Mouse (Mus musculus) stomach, postnatal 0 days (tissue): Measurements from ENCODE around the gene Xpnpep2. TPM values are rescaled to one million over a fixed set of nuclear protein-coding genes. Genes with fewer than 3 reads are reported as not detected.
A peak's percentile ranks its signal among the peaks of the same experiment; 100 is the strongest.

Source experiments
- ATAC-seq: fragments of 200-750 bp; cut with Nextera tagmentation; 2 replicates; pipeline ENCODE4 v1.8.0; 2017; ENCODE audit not compliant: low FRiP score, low TSS enrichment
- DNase-seq: peaks from one replicate; pipeline ENCODE4 v3.0.0-alpha.2; 2016; ENCODE audit warnings: low spot score
- H3K27ac ChIP-seq: fragments of 300-500 bp; sonication (generic); replicated peaks from 2 replicates; pipeline ENCODE4 v1.5.1; 2014; ENCODE audit warnings: mild to moderate bottlenecking, control low read depth
- H3K27me3 ChIP-seq: fragments of 300-500 bp; sonication (generic); 2 replicates; pipeline ENCODE4 v1.6.1; 2014; ENCODE audit warnings: low read length; ENCODE audit not compliant: control insufficient read depth, insufficient read depth
- H3K36me3 ChIP-seq: fragments of 300-500 bp; sonication (generic); 2 replicates; pipeline ENCODE4 v1.6.1; 2014; ENCODE audit warnings: low read length, mixed read lengths; ENCODE audit not compliant: control insufficient read depth, insufficient read depth
- H3K4me1 ChIP-seq: fragments of 300-500 bp; sonication (generic); replicated peaks from 2 replicates; pipeline ENCODE4 v1.6.1; 2014; ENCODE audit warnings: antibody characterized with exemption; ENCODE audit not compliant: control insufficient read depth, insufficient read depth
- H3K4me2 ChIP-seq: fragments of 300-500 bp; sonication (generic); replicated peaks from 2 replicates; pipeline ENCODE4 v1.6.1; 2014; ENCODE audit warnings: low read depth, mild to moderate bottlenecking, control low read depth, moderate library complexity
- H3K4me3 ChIP-seq: fragments of 300-500 bp; sonication (generic); 2 replicates; pipeline ENCODE4 v1.5.1; 2014; ENCODE audit warnings: low read depth, low read length, control low read depth
- H3K9ac ChIP-seq: fragments of 300-500 bp; sonication (generic); 2 replicates; pipeline ENCODE4 v1.6.1; 2014; ENCODE audit warnings: mild to moderate bottlenecking, low read length, control low read depth, mixed read lengths
- H3K9me3 ChIP-seq: fragments of 300-500 bp; sonication (generic); 2 replicates; pipeline ENCODE4 v1.6.1; 2016; ENCODE audit warnings: low read length; ENCODE audit not compliant: control insufficient read depth
- CTCF ChIP-seq: IDR thresholded peaks from 2 replicates; pipeline ENCODE4 v1.5.1; 2016; ENCODE audit warnings: antibody characterized with exemption, low read depth, mild to moderate bottlenecking, moderate library complexity
- EP300 ChIP-seq: optimal IDR thresholded peaks from 2 replicates; pipeline ENCODE3; 2016; ENCODE audit warnings: antibody characterized with exemption
- WGBS: fragments of 180-500 bp; shearing (Covaris S2); extraction: QIAGEN DNeasy Blood & Tissue Kit; methylation state at CpG from one replicate; pipeline ENCODE4 v1.1.7; 2014; 5-methylcytosine and 5-hydroxymethylcytosine counted together
- polyA plus RNA-seq: library from polyadenylated mRNA; unstranded; fragments of >200 nt; fragmentation: Nextera tagmentation; extraction: Ambion mirVana; gene quantifications from 2 replicates; pipeline ENCODE4 v1.2.1, GENCODE M21; 2015

Gene Xpnpep2
- polyA plus RNA-seq, 1 experiment from 2014 or later, result 0.58 TPM

- no peak overlapping the region for H3K4me2 ChIP-seq
- H3K27me3 ChIP-seq, result no peaks in the 10 kb centered on the region
- H3K4me3 ChIP-seq, result no peak overlapping the region
- no peak overlapping the region for H3K27ac ChIP-seq
- no peaks in the 10 kb centered on the region for H3K36me3 ChIP-seq
- DNase-seq, result no peak
- no peaks in the 10 kb centered on the region for H3K9me3 ChIP-seq
- H3K9ac ChIP-seq, result no peak overlapping the region
- no peaks in the 10 kb centered on the region for H3K4me1 ChIP-seq
- no peak for ATAC-seq
- WGBS, result 44% methylated on average over 3 of the region's 3 CpGs
- no peak for TF ChIP-seq CTCF
- no peak for TF ChIP-seq EP300
These were observed 761 bp downstream of the Xpnpep2 start for GRCm38 (mm10) chrX:48109316-48109655.

GRCm38 (mm10) chrX:48119294-48119693 lies 10.8 kb downstream of the Xpnpep2 start:
- TF ChIP-seq EP300 (no peak), CTCF (no peak)
- no peaks in the 10 kb centered on the region for H3K27me3 ChIP-seq
- no peak overlapping the region for H3K4me3 ChIP-seq
- H3K9ac ChIP-seq, result no peak overlapping the region
- H3K36me3 ChIP-seq, result no peaks in the 10 kb centered on the region
- H3K9me3 ChIP-seq, result no peaks in the 10 kb centered on the region
- no peak for DNase-seq
- no peak overlapping the region for H3K27ac ChIP-seq
- H3K4me1 ChIP-seq, result no peaks in the 10 kb centered on the region
- no peak for ATAC-seq
- H3K4me2 ChIP-seq, result no peak overlapping the region

- no peak overlapping the region; the same call in 1 of the 2 replicates for H3K9ac ChIP-seq
- H3K4me3 ChIP-seq, result no peak overlapping the region
- no peaks in the 10 kb centered on the region for H3K9me3 ChIP-seq
- DNase-seq (peak; percentile 61), ATAC-seq (peak; percentile 65; the same call in 1 of the 2 replicates)
- H3K27me3 ChIP-seq, result no peaks in the 10 kb centered on the region
- no peak overlapping the region for H3K27ac ChIP-seq
- H3K36me3 ChIP-seq, result no peaks in the 10 kb centered on the region
- WGBS, result 26% methylated on average over 17 of the region's 17 CpGs
- H3K4me2 ChIP-seq, result peak overlapping the region; percentile 27
- no peak for TF ChIP-seq EP300
- TF ChIP-seq CTCF, result peak; percentile 76
- no peaks in the 10 kb centered on the region for H3K4me1 ChIP-seq
These were observed 15.9 kb downstream of the Xpnpep2 start for GRCm38 (mm10) chrX:48124132-48125071.

- H3K9ac ChIP-seq, result no peak overlapping the region
- no peak overlapping the region for H3K4me2 ChIP-seq
- ATAC-seq (no peak), DNase-seq (no peak)
- H3K4me3 ChIP-seq, result no peak overlapping the region
- no peaks in the 10 kb centered on the region for H3K27me3 ChIP-seq
- H3K4me1 ChIP-seq, result no peaks in the 10 kb centered on the region
- no peaks in the 10 kb centered on the region for H3K36me3 ChIP-seq
- no peaks in the 10 kb centered on the region for H3K9me3 ChIP-seq
- WGBS, result 65% methylated on average over 6 of the region's 6 CpGs
- TF ChIP-seq CTCF (no peak), EP300 (no peak)
- no peak overlapping the region for H3K27ac ChIP-seq
These were observed 18.5 kb downstream of the Xpnpep2 start for GRCm38 (mm10) chrX:48126903-48127476.

GRCm38 (mm10) chrX:48127502-48128218 lies 19.1 kb downstream of the Xpnpep2 start:
- Histone ChIP-seq H3K27ac (no peak overlapping the region), H3K9ac (no peak overlapping the region), H3K4me3 (no peak overlapping the region), H3K9me3 (no peaks in the 10 kb centered on the region), H3K36me3 (no peaks in the 10 kb centered on the region), H3K4me2 (no peak overlapping the region), H3K4me1 (no peaks in the 10 kb centered on the region), H3K27me3 (no peaks in the 10 kb centered on the region)
- TF ChIP-seq CTCF (peak; percentile 35; the same call in 1 of the 2 replicates), EP300 (no peak)
- no peak for DNase-seq
- ATAC-seq, result peak; percentile 29; the same call in 1 of the 2 replicates
- WGBS, result 76% methylated on average over 5 of the region's 6 CpGs
